ENCODE assay signal across 8 mouse cellular contexts in genomic region chr11:35834022-35834760, GRCm38 (mm10). TPM values are rescaled to one million over a fixed set of nuclear protein-coding genes. Genes with fewer than 3 reads are reported as not detected.
DNase-seq lines count a peak whose midpoint lies in the region; ATAC-seq lines count a peak whose summit lies in the region.

TSS of gene Rars (minus strand) at chr11:35834506.

- H3K4me3 ChIP-seq in brown adipose tissue, adult 24 weeks (ENCODE audit: insufficient read depth, low read depth, low read length): peak within 1 kb of the TSS; percentile 75
- H3K4me3 ChIP-seq in heart, embryonic 13.5 days: peak within 1 kb of the TSS; percentile 82
- H3K4me3 ChIP-seq in liver, embryonic 12.5 days: peak within 1 kb of the TSS; percentile 89
- H3K4me3 ChIP-seq in stomach, embryonic 15.5 days (replicated peaks): peak within 1 kb of the TSS; percentile 98

- H3K36me3 ChIP-seq in heart, embryonic 13.5 days: peaks cover 33% of the 10 kb centered on the region
- peaks cover 34% of the 10 kb centered on the region for H3K36me3 ChIP-seq in liver, embryonic 12.5 days
- H3K36me3 ChIP-seq in stomach, embryonic 15.5 days: 0 out of 2 replicates have a peak, but pooled peaks cover 3% of the 10 kb centered on the region

- H3K4me2 ChIP-seq in heart, embryonic 13.5 days: peak within 1 kb of the TSS; percentile 86
- H3K4me2 ChIP-seq in liver, embryonic 12.5 days: peak within 1 kb of the TSS; percentile 82
- peak within 1 kb of the TSS; percentile 65 for H3K4me2 ChIP-seq in stomach, embryonic 15.5 days

- DNase-seq in CD4-positive, CD25-positive, alpha-beta regulatory T cell, adult 2 months (ENCODE audit: low read depth, low spot score): peak; percentile 96
- DNase-seq in fat pad, adult 2 months (ENCODE audit: extremely low read depth, low read depth, low spot score): peak; percentile 39
- peak; percentile 95 for DNase-seq in kidney, postnatal 10 days
- DNase-seq in natural killer cell, adult 2 months (ENCODE audit: low spot score in 2 of 2): peak; percentile 95 to 96

- H3K27me3 ChIP-seq in heart, embryonic 13.5 days (replicated peaks): no peaks in the 10 kb centered on the region
- no peaks in the 10 kb centered on the region for H3K27me3 ChIP-seq in liver, embryonic 12.5 days (replicated peaks)
- H3K27me3 ChIP-seq in stomach, embryonic 15.5 days (replicated peaks): no peaks in the 10 kb centered on the region

- peak; percentile 80 for ATAC-seq in heart, embryonic 13.5 days (ENCODE audit: extremely low read depth, insufficient number of reproducible peaks, low FRiP score, low TSS enrichment)
- ATAC-seq in liver, embryonic 12.5 days: peak; percentile 85
- ATAC-seq in stomach, embryonic 15.5 days (ENCODE audit: insufficient read depth, low FRiP score, low read depth): peak; percentile 70

- peak within 1 kb of the TSS; percentile 87 for H3K9ac ChIP-seq in heart, embryonic 13.5 days
- H3K9ac ChIP-seq in liver, embryonic 12.5 days: peak within 1 kb of the TSS; percentile 85
- H3K9ac ChIP-seq in stomach, embryonic 15.5 days: peak within 1 kb of the TSS; percentile 97

- WGBS in heart, embryonic 13.5 days: 1% methylated on average over 46 of the region's 46 CpGs
- 2% methylated on average over 45 of the region's 46 CpGs for WGBS in liver, embryonic 12.5 days (ENCODE audit: insufficient replicate concordance)
- under 1% methylated on average over 46 of the region's 46 CpGs for WGBS in stomach, embryonic 15.5 days

- peaks cover 2% of the 10 kb centered on the region; the same call in 1 of the 2 replicates for H3K4me1 ChIP-seq in brown adipose tissue, adult 24 weeks (ENCODE audit: control insufficient read depth, insufficient read depth, insufficient read length, low read length)
- H3K4me1 ChIP-seq in heart, embryonic 13.5 days: peaks cover 27% of the 10 kb centered on the region
- H3K4me1 ChIP-seq in liver, embryonic 12.5 days: peaks cover 38% of the 10 kb centered on the region
- H3K4me1 ChIP-seq in stomach, embryonic 15.5 days: peaks cover 10% of the 10 kb centered on the region; the same call in 1 of the 2 replicates

- no peaks in the 10 kb centered on the region for H3K9me3 ChIP-seq in heart, embryonic 13.5 days
- H3K9me3 ChIP-seq in liver, embryonic 12.5 days (replicated peaks): no peaks in the 10 kb centered on the region
- H3K9me3 ChIP-seq in stomach, embryonic 15.5 days: no peaks in the 10 kb centered on the region

- H3K27ac ChIP-seq in brown adipose tissue, adult 24 weeks (replicated peaks; ENCODE audit: low read depth, low read length): 0 out of 2 replicates have a peak within 1 kb of the TSS, but pooled peaks have one; percentile 0
- peak within 1 kb of the TSS; percentile 21; the same call in 1 of the 2 replicates for H3K27ac ChIP-seq in heart, embryonic 13.5 days (replicated peaks)
- H3K27ac ChIP-seq in liver, embryonic 12.5 days: peak within 1 kb of the TSS; percentile 69
- H3K27ac ChIP-seq in stomach, embryonic 15.5 days: peak within 1 kb of the TSS; percentile 73

RNA-seq across cellular contexts. Expression of gene Rars, which starts in this region (rescaled TPM):
- 22.4 and 28.2 TPM in 2 replicates for polyA plus RNA-seq in brown adipose tissue, adult 24 weeks (2012; ENCODE audit: insufficient read depth, insufficient read length, missing spikeins)
- polyA plus RNA-seq in heart, embryonic 13.5 days (2015; fragmentation: Nextera tagmentation; extraction: Ambion mirVana): 63.5 and 70.0 TPM in 2 replicates
- polyA plus RNA-seq in liver, embryonic 12.5 days (2016; fragmentation: Nextera tagmentation; extraction: Ambion mirVana): 78.9 and 80.3 TPM in 2 replicates
- polyA plus RNA-seq in stomach, embryonic 15.5 days (2015; fragmentation: Nextera tagmentation; extraction: Ambion mirVana): 81.6 and 94.9 TPM in 2 replicates

Comparison
In these comparisons a context has a peak if more than half of its experiments do, and no peak if none do; other contexts are left out.
1. Peak in every context shown above with its lines: DNase-seq, ATAC-seq, H3K4me3 ChIP-seq and H3K27ac ChIP-seq.
2. DNase-seq: peak in every context shown above with its lines; median percentile 96 in CD4-positive, CD25-positive, alpha-beta regulatory T cell, adult 2 months; 96 in natural killer cell, adult 2 months; 95 in kidney, postnatal 10 days; 39 in fat pad, adult 2 months.
3. H3K27ac ChIP-seq: peak in every context shown above with its lines; median percentile 73 in stomach, embryonic 15.5 days; 69 in liver, embryonic 12.5 days; 21 in heart, embryonic 13.5 days; 0 in brown adipose tissue, adult 24 weeks.